Mouse (Mus musculus) midbrain, embryonic 10.5 days (tissue): ENCODE results near the gene Utp3. TPM values are rescaled to one million over a fixed set of nuclear protein-coding genes. Genes with fewer than 3 reads are reported as not detected.

Source experiments
- DNase-seq: peaks from one replicate; pipeline ENCODE4 v3.0.0-alpha.2; 2017; ENCODE audit warnings: low spot score
- H3K27ac ChIP-seq: fragments of 300-500 bp; sonication (generic); replicated peaks from 2 replicates; pipeline ENCODE4 v1.5.1; 2016; ENCODE audit warnings: mild to moderate bottlenecking
- H3K27me3 ChIP-seq: fragments of 300-500 bp; sonication (generic); 2 replicates; pipeline ENCODE4 v1.6.1; 2016; ENCODE audit warnings: low read depth, mild to moderate bottlenecking; ENCODE audit not compliant: poor library complexity, severe bottlenecking
- H3K36me3 ChIP-seq: fragments of 300-500 bp; sonication (generic); 2 replicates; pipeline ENCODE4 v1.6.1; 2016; ENCODE audit warnings: mild to moderate bottlenecking, moderate library complexity
- H3K4me1 ChIP-seq: fragments of 300-500 bp; sonication (generic); 2 replicates; pipeline ENCODE4 v1.6.1; 2016
- H3K4me3 ChIP-seq: fragments of 300-500 bp; sonication (generic); 2 replicates; pipeline ENCODE4 v1.5.1; 2016; ENCODE audit warnings: mild to moderate bottlenecking, moderate library complexity
- H3K9me3 ChIP-seq: fragments of 300-500 bp; sonication (generic); replicated peaks from 2 replicates; pipeline ENCODE4 v1.6.1; 2016; ENCODE audit warnings: mild to moderate bottlenecking
- WGBS: fragments of 180-500 bp; shearing (Covaris S2); methylation state at CpG from one replicate; pipeline ENCODE4 v1.1.7; 2016; 5-methylcytosine and 5-hydroxymethylcytosine counted together
- polyA plus RNA-seq: library from polyadenylated mRNA; unstranded; fragments of >200 nt; fragmentation: Nextera tagmentation; extraction: Ambion mirVana; gene quantifications from 2 replicates; pipeline ENCODE4 v1.2.1, GENCODE M21; 2016

The Utp3 gene
- polyA plus RNA-seq, 1 experiment from 2014 or later = 78.3 TPM

- Histone ChIP-seq H3K27ac (peak overlapping the region; percentile 87), H3K4me1 (peaks cover 48% of the 10 kb centered on the region), H3K4me3 (peak overlapping the region; percentile 62), H3K9me3 (no peaks in the 10 kb centered on the region), H3K27me3 (no peaks in the 10 kb centered on the region), H3K36me3 (peaks cover 3% of the 10 kb centered on the region; the same call in 1 of the 2 replicates)
- 26% methylated on average over 9 of the region's 9 CpGs for WGBS
- peak; percentile 73 for DNase-seq
Measured at GRCm38 (mm10) chr5:88583271-88584031, 29.2 kb downstream of the Utp3 start.

GRCm38 (mm10) chr5:88584061-88584460, 29.8 kb downstream of the Utp3 start:
- DNase-seq = peak; percentile 65
- Histone ChIP-seq H3K27ac (peak overlapping the region; percentile 87), H3K4me3 (peak overlapping the region; percentile 62), H3K9me3 (no peaks in the 10 kb centered on the region), H3K4me1 (peaks cover 48% of the 10 kb centered on the region), H3K36me3 (peaks cover 3% of the 10 kb centered on the region; the same call in 1 of the 2 replicates), H3K27me3 (no peaks in the 10 kb centered on the region)
- 22% methylated on average over 9 of the region's 9 CpGs for WGBS

- Histone ChIP-seq H3K4me3 (peak overlapping the region; percentile 62), H3K4me1 (peaks cover 48% of the 10 kb centered on the region), H3K27ac (0 out of 2 replicates have a peak overlapping the region, but pooled peaks have one; percentile 28), H3K9me3 (no peaks in the 10 kb centered on the region), H3K27me3 (no peaks in the 10 kb centered on the region), H3K36me3 (peaks cover 2% of the 10 kb centered on the region; the same call in 1 of the 2 replicates)
- WGBS = 77% methylated on average over 7 of the region's 7 CpGs
- no peak for DNase-seq
Measured at GRCm38 (mm10) chr5:88586407-88587174, 32.3 kb downstream of the Utp3 start.

GRCm38 (mm10) chr5:88587211-88587934, 33.1 kb downstream of the Utp3 start:
- peaks cover 2% of the 10 kb centered on the region; the same call in 1 of the 2 replicates for H3K36me3 ChIP-seq
- H3K4me1 ChIP-seq = peaks cover 48% of the 10 kb centered on the region
- H3K4me3 ChIP-seq = peak overlapping the region; percentile 62
- H3K27ac ChIP-seq = peak overlapping the region; percentile 69; the same call in 1 of the 2 replicates
- DNase-seq = peak; percentile 21
- WGBS = 46% methylated on average over 13 of the region's 13 CpGs
- H3K9me3 ChIP-seq = no peaks in the 10 kb centered on the region
- H3K27me3 ChIP-seq = no peaks in the 10 kb centered on the region

GRCm38 (mm10) chr5:88588481-88588880, 34.2 kb downstream of the Utp3 start:
- Histone ChIP-seq H3K27ac (no peak overlapping the region), H3K4me3 (no peak overlapping the region), H3K27me3 (no peaks in the 10 kb centered on the region), H3K9me3 (no peaks in the 10 kb centered on the region), H3K4me1 (peaks cover 43% of the 10 kb centered on the region), H3K36me3 (peaks cover 11% of the 10 kb centered on the region)
- no peak for DNase-seq
- 62% methylated on average over 5 of the region's 5 CpGs for WGBS

GRCm38 (mm10) chr5:88593421-88594172, 39.3 kb downstream of the Utp3 start:
- Histone ChIP-seq H3K27ac (no peak overlapping the region), H3K36me3 (peaks cover 21% of the 10 kb centered on the region), H3K4me3 (no peak overlapping the region), H3K9me3 (no peaks in the 10 kb centered on the region), H3K4me1 (no peaks in the 10 kb centered on the region), H3K27me3 (no peaks in the 10 kb centered on the region)
- WGBS = 92% methylated on average over 13 of the region's 13 CpGs
- no peak for DNase-seq

- DNase-seq = no peak
- Histone ChIP-seq H3K9me3 (no peaks in the 10 kb centered on the region), H3K4me1 (no peaks in the 10 kb centered on the region), H3K36me3 (peaks cover 21% of the 10 kb centered on the region), H3K27me3 (no peaks in the 10 kb centered on the region), H3K27ac (no peak overlapping the region), H3K4me3 (no peak overlapping the region)
- WGBS = 96% methylated on average over 7 of the region's 7 CpGs
Measured at GRCm38 (mm10) chr5:88594173-88594569, 39.9 kb downstream of the Utp3 start.

GRCm38 (mm10) chr5:88595537-88596455, 41.5 kb downstream of the Utp3 start:
- Histone ChIP-seq H3K4me1 (no peaks in the 10 kb centered on the region), H3K27ac (no peak overlapping the region), H3K36me3 (peaks cover 19% of the 10 kb centered on the region), H3K4me3 (no peak overlapping the region), H3K27me3 (no peaks in the 10 kb centered on the region), H3K9me3 (no peaks in the 10 kb centered on the region)
- WGBS = 86% methylated on average over 5 of the region's 5 CpGs
- no peak for DNase-seq

- no peak overlapping the region for H3K4me3 ChIP-seq
- H3K27ac ChIP-seq = no peak overlapping the region
- H3K4me1 ChIP-seq = no peaks in the 10 kb centered on the region
- H3K36me3 ChIP-seq = peaks cover 11% of the 10 kb centered on the region
- H3K27me3 ChIP-seq = no peaks in the 10 kb centered on the region
- no peak for DNase-seq
- WGBS = 92% methylated on average over 6 of the region's 6 CpGs
- no peaks in the 10 kb centered on the region for H3K9me3 ChIP-seq
Measured at GRCm38 (mm10) chr5:88598961-88599360, 44.7 kb downstream of the Utp3 start.

- no peak overlapping the region for H3K4me3 ChIP-seq
- WGBS = 83% methylated on average over 2 of the region's 2 CpGs
- DNase-seq = no peak
- H3K9me3 ChIP-seq = no peaks in the 10 kb centered on the region
- no peak overlapping the region for H3K27ac ChIP-seq
- H3K27me3 ChIP-seq = no peaks in the 10 kb centered on the region
- peaks cover 15% of the 10 kb centered on the region for H3K36me3 ChIP-seq
- no peaks in the 10 kb centered on the region for H3K4me1 ChIP-seq
Measured at GRCm38 (mm10) chr5:88602030-88602429, 47.8 kb downstream of the Utp3 start.

- Histone ChIP-seq H3K9me3 (no peaks in the 10 kb centered on the region), H3K36me3 (peaks cover 15% of the 10 kb centered on the region), H3K27ac (no peak overlapping the region), H3K27me3 (no peaks in the 10 kb centered on the region), H3K4me3 (no peak overlapping the region), H3K4me1 (no peaks in the 10 kb centered on the region)
- no peak for DNase-seq
- WGBS = 91% methylated on average over 3 of the region's 3 CpGs
Measured at GRCm38 (mm10) chr5:88602713-88603112, 48.5 kb downstream of the Utp3 start.
